In genomic region chr4:137676057-137676456, GRCm38 (mm10) we compare ENCODE assay signal across 8 mouse cellular contexts. TPM values are rescaled to one million over a fixed set of nuclear protein-coding genes. Genes with fewer than 3 reads are reported as not detected.
DNase-seq lines count a peak whose midpoint lies in the region; TF ChIP-seq lines count a peak whose summit lies in the region.

No protein-coding gene starts in this region.

- no peaks in the 10 kb centered on the region for H3K79me2 ChIP-seq in C2C12 (ENCODE audit: control insufficient read depth, insufficient read depth)

- H3K4me3 ChIP-seq in C2C12 (ENCODE audit: insufficient read depth, poor library complexity, severe bottlenecking): no peak overlapping the region

- H3K36me3 ChIP-seq in C2C12 (ENCODE audit: control insufficient read depth, insufficient read depth): no peaks in the 10 kb centered on the region

- no peaks in the 10 kb centered on the region for H3K79me3 ChIP-seq in C2C12 (ENCODE audit: low read depth)

- peaks cover 31% of the 10 kb centered on the region for H3K27me3 ChIP-seq in C2C12 (ENCODE audit: control insufficient read depth, insufficient read depth, insufficient read length)

- peak; percentile 72 for DNase-seq in Muller cell, postnatal 12 days (ENCODE audit: inconsistent ontology term)
- peak; percentile 88 to 91 for DNase-seq in cerebellum, postnatal 36 days
- peak; percentile 38 for DNase-seq in gastrocnemius, postnatal 25 days
- DNase-seq in kidney, postnatal 36 days: peak; percentile 61 to 87
- peak; percentile 69 for DNase-seq in lung, postnatal 25 days (ENCODE audit: low spot score)
- DNase-seq in retina, postnatal 7 days (ENCODE audit: low read depth, low spot score): peak; percentile 53
- peak; percentile 55 to 69 for DNase-seq in urinary bladder, postnatal 36 days (ENCODE audit: low spot score in 2 of 2)

- no peak overlapping the region for H3ac ChIP-seq in C2C12 (ENCODE audit: control insufficient read depth, insufficient read length, low read depth)

- peak; percentile 60 for TF ChIP-seq CTCF in C2C12 (IDR thresholded peaks at IDR 0.05; ENCODE audit: control insufficient read depth, insufficient read depth, insufficient read length)

TF ChIP-seq in C2C12, 6 proteins besides CTCF, POLR2A, EP300 and RAD21:
- TF ChIP-seq FOSL1 (IDR thresholded peaks at IDR 0.05; ENCODE audit: insufficient read depth, low read length, poor library complexity, severe bottlenecking) (no peak), MYOD1 (IDR thresholded peaks at IDR 0.05; ENCODE audit: control insufficient read depth, insufficient read length, low read depth) (no peak), MAX (IDR thresholded peaks at IDR 0.05) (no peak), CEBPB (IDR thresholded peaks at IDR 0.05; ENCODE audit: low read depth) (no peak), USF1 (IDR thresholded peaks at IDR 0.05; ENCODE audit: low read depth) (no peak), MYOG (IDR thresholded peaks at IDR 0.05; ENCODE audit: control insufficient read depth, extremely low read depth, insufficient read length) (no peak)

RNA-seq across cellular contexts. Expression of gene Rap1gap, which starts 11.5 kb away (rescaled TPM):
- polyA plus RNA-seq in C2C12 (2012; fragmentation: generic; extraction: Trizol): 1.3 TPM
- total RNA-seq in gastrocnemius, postnatal 25 days (2021): 1 to 10 TPM; 8.0 to 9.4 TPM

Comparison
In these comparisons a context has a peak if more than half of its experiments do, and no peak if none do; other contexts are left out.
1. DNase-seq: peak in every context shown above with its lines; median percentile 90 in cerebellum, postnatal 36 days; 74 in kidney, postnatal 36 days; 72 in Muller cell, postnatal 12 days; 69 in lung, postnatal 25 days; 62 in urinary bladder, postnatal 36 days; 53 in retina, postnatal 7 days; 38 in gastrocnemius, postnatal 25 days.